Mouse (Mus musculus) cerebellum, postnatal 10 days (tissue): Measurements from ENCODE around the gene Gm49450.
A peak's percentile ranks its signal among the peaks of the same experiment; 100 is the strongest.

Experiments used
- DNase-seq, 2 experiments: peaks; one replicate each; pipeline ENCODE4 v3.0.0; 2021; ENCODE audit warnings: mixed read lengths in 2 of 2

The Gm49450 gene

GRCm38 (mm10) chr15:98887526-98887925 lies 65.8 kb downstream of the Gm49450 start:
- peak in 1 of 2 experiments; percentile 61 for DNase-seq

GRCm38 (mm10) chr15:98886667-98887387 lies 66.5 kb downstream of the Gm49450 start:
- DNase-seq = no peak

- no peak for DNase-seq
These were observed 69.2 kb downstream of the Gm49450 start for GRCm38 (mm10) chr15:98884106-98884505.

DNA sequence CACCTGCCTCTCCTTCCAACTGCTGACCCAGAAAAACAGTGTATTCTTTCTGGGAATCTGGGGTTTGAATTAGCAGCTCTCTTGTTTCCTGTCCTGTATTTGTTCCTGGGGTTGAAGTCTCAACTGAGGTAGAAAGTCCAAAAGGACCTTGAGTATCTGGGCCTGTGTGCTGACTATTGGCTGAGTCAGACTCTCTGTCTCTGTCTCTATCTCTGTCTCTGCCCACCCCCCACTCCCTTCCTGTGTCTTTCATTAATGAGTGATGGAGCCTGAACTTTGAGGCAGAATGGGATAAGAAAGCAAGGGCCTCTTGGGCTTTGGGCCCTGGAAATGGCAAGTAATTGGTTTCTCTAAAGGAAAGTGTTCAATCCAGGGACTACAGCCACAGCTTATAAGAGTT lies 69.7 kb downstream of the Gm49450 start:
- DNase-seq = no peak
